Mouse (Mus musculus): ENCODE measurements around the gene Rps6kb1.
"Not testable (repeated sequence)": the region's sequence is repeated elsewhere in the genome, so short reads cannot be mapped to it uniquely, and the experiment has no call there.

Gene Rps6kb1

DNA sequence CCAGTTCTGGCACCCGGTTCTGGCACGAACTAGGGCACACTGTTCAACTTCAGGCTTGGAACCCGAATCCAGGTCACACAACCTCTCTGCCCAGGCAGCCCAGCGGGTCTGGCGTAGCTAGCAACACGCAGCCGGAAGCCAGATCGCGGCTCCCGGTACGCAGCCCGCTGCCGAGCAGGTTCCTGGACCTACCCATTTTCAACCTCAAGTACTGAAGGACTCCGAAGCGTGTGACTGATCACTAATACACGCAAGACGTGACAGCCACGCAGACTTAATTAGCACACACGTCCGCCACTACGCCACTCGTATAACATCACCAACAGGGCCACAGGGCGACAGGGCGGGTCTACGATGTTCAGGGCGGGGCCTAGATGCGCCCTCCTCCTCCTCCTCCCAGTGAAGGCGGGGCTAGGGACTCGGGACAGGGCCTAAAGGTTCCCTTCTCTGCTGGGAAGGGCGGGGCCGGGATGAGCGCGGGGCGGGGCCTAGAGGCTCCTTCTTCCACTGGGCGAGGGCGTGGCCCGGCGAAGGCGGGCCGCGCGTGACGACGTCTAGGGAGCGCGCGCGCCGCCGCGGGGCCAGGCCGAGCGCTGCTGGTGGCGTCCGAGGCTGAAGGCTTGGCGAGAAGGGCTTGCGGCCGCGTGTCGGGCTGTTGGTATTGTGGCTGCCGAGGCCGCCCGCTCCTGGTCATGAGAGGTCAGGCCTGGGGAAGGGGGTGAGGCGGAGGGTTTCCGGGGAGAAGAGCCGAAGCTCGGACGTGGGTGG, 60.3 kb downstream of the Rps6kb1 start, which contains the start of gene Rnft1:
TSS of gene Rnft1 (plus strand) at position 557 of the 768 bp plus-strand sequence.
- ATAC-seq (ENCODE audit: insufficient number of reproducible peaks, low FRiP score, low TSS enrichment) = peak; percentile 94

DNA sequence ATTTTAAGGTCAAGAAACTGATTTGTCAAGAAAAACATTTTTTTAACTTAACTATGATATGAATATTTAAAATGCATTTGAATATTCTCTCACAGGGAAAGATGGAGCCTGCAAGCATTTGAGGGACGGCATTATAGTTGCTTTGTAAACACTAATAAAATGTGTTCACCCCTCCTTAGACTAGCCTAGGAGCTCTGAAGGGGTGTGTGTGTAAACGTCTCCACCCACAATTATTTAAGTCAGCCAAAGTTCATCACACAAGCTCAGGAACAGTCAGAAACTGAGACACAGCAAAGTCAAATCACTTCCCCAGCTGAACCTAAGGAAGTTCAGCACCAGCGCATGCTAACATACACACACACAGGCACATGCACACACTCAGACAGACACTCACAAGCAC, 71.0 kb downstream of the Rps6kb1 start:
- no peak for ATAC-seq (ENCODE audit: insufficient number of reproducible peaks, low FRiP score, low TSS enrichment)

DNA sequence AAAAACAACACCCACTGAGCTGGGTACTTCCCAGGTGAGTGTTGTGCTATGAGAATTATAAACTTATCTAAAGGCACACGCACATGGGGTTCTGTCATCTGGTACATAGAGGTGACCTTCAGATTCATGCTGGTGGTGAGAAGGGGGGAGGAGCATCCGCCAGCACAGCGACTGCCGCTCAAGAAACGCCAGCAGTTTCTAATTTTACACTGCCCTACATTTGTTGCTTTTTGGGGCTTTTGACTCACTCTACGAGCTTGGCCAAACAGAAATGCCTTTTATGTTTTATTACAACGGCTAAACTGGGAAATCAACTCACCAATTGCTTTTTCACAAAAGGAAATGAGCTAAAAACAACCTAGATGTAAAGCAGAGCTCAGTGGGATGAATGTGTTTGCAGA, 71.8 kb downstream of the Rps6kb1 start:
- ATAC-seq (ENCODE audit: insufficient number of reproducible peaks, low FRiP score, low TSS enrichment) = no peak

DNA sequence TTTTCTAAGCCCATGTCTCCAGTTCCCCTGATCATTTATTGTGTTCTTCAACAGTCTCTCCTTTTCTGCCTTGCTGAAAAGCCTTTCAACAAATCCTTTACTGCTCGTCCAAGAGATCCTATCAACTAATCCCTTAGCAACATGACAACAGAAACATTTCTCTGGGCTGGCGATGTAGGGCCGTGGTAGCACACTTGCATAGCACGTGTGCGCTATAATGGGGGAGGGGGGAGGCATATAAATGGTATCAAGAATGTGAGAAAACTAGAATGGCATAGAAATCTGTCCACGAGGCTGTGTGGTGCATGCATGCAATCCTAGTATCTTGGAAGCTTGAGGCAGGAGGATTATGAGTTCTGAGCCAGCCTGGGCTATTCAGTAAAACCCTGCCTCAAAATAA, 72.8 kb downstream of the Rps6kb1 start:
- ATAC-seq (ENCODE audit: insufficient number of reproducible peaks, low FRiP score, low TSS enrichment) = no peak

DNA sequence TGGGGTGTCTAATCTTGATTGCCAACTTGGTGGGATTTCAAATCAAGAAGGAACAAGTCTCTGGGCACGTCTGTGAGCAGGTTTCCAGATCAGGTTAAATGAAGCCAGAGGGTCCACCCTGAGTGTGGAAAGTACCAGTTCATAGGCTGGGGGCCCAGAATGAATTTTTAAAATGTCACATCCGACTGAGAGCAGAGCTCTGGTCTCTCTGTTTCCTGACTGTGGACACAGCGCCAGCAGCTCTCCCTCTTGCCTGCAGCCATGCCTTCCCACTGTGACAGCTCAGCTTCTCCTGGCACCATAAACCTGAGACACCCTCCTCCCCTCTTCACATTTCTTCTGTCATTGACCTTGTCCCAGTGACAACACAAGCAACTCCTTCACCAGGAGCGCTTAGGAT, 75.6 kb downstream of the Rps6kb1 start:
- no peak for ATAC-seq (ENCODE audit: insufficient number of reproducible peaks, low FRiP score, low TSS enrichment)

DNA sequence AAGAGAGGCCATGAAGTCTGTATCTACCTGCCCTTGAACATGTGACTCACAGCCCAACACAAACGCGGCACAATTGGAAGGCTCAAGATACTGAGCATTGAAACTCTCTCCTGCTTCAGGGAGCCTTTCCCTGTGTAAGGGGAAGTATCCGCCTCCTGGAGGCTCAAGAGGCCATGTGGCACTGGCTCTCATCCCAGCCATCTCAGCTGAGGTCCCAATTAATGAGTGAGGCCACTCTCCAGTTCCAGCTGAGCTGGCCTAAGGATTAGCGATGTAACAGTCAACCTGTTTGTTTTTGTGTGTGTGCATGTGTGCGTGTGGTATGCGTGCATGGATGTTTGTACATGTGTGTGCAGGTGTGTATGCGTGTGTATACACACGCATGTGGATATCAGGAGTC, 76.3 kb downstream of the Rps6kb1 start:
- peak; percentile 70; the same call in 1 of the 2 replicates for ATAC-seq (ENCODE audit: insufficient number of reproducible peaks, low FRiP score, low TSS enrichment)

DNA sequence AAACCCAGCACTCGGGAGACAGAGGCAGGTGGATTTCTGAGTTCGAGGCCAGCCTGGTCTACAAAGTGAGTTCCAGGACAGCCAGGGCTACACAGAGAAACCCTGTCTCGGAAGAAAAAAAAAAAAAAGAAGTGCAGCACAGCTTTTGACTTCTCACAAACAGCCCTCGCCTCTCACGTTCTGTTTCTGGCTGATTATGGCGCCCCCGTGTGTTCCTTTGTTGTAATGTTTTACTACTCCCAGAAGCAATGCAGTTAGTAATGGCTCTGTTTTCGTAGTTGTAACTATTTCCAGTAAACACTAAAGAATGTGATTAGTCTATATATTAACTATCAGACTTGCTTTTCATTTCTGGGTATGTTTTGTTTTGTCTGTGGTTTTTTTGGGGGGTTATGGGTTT, 80.3 kb downstream of the Rps6kb1 start:
- ATAC-seq (ENCODE audit: insufficient number of reproducible peaks, low FRiP score, low TSS enrichment) = not testable (repeated sequence)

DNA sequence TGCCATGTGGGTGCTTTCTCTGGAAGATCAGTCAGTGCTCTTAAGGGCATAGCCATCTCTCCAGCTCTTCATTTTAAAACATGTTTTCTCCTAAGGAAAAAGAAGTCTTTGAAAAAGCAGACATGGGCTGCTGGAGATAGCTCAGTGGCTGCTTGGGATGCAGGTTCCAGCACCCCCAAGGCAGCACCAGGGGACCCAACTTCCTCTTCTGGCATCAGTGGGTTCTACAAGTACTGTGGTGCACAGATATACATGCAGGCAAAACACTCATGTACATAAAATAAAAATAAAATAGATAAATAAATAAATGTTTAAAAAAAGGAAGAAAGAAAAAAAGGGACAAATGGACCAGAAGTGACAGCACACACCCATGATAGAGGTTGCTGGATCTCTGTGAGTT, 82.0 kb downstream of the Rps6kb1 start:
- no peak for ATAC-seq (ENCODE audit: insufficient number of reproducible peaks, low FRiP score, low TSS enrichment)

DNA sequence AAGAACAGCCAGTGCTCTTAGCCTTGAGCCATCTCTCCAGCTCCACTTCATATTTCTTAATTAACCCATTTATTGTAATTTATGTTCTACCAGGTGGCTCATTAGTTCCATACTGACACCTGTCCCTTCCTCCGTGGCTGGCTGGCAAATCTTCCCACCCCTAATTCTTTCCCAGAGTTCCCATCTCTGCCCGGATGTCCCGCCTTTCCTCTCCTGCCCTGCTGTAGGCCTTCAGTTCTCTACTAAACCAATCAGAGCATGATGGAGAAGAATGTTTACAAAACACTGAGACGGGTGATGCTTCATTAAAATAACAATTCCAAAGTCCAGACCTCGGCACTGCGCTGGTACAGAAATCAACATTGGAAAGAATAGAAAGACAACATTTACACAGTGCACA, 85.7 kb downstream of the Rps6kb1 start:
- no peak for ATAC-seq (ENCODE audit: insufficient number of reproducible peaks, low FRiP score, low TSS enrichment)

DNA sequence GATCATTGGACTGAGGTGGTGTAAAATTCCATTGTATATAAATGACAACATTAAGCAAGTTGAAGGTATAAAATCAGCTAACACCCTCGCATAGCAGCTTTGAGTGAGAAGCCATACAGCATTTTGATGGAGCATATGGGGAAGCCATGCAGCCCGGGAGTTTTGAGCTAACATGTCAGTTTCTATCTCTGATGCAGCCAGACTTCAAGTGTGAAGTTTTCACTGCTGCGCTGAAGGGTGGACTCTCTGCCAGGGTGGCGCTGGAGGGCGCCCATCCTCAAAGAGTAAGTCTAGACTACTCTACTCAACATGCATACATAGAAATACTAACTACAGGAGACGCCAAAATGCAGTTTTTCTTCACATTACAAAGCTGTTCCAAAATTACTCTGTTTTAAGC, 87.1 kb downstream of the Rps6kb1 start:
- ATAC-seq (ENCODE audit: insufficient number of reproducible peaks, low FRiP score, low TSS enrichment) = no peak

DNA sequence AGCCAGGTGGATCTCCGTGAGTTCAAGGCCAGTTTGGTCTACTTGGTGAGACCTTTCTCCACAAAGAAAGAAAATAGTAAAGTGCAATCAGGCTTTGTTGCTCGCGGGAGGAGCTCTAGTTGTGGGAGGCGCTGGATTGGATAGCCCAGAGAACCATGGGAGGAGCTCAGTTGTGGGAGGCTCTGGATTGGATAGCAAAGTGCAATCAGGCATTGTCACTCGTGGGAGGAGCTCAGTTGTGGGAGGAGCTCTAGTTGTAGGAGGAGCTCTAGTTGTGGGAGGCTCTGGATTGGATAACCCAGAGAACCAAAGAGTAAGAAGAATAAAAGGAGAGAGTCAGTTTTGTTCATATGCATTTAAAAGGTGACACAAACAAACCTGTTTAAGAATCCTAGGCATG, 90.6 kb downstream of the Rps6kb1 start:
- ATAC-seq (ENCODE audit: insufficient number of reproducible peaks, low FRiP score, low TSS enrichment) = no peak

Data from cerebellum, adult (tissue).